Mouse (Mus musculus) cerebral cortex, adult 2 months (tissue): ENCODE data around the gene Blmh.

ENCODE experiments used
- WGBS: fragments of 180-500 bp; shearing (Covaris S2); methylation state at CpG from one replicate; pipeline ENCODE4 v1.1.7; 2018; 5-methylcytosine and 5-hydroxymethylcytosine counted together

Gene Blmh

GRCm38 (mm10) chr11:76924759-76925236, at the start of gene Blmh:
Gene Blmh, plus strand, starts transcription at chr11:76924809.
- WGBS = 37% methylated on average over 6 of the region's 6 CpGs

- 92% methylated on average over 5 of the region's 5 CpGs for WGBS
Observed at GRCm38 (mm10) chr11:76879816-76880215, 44.8 kb upstream of the Blmh start.

- 56% methylated on average over 5 of the region's 5 CpGs for WGBS
Observed at GRCm38 (mm10) chr11:76884451-76884850, 40.2 kb upstream of the Blmh start.

GRCm38 (mm10) chr11:76889339-76890164, 35.1 kb upstream of the Blmh start:
- 67% methylated on average over 10 of the region's 10 CpGs for WGBS

GRCm38 (mm10) chr11:76891171-76891570, 33.4 kb upstream of the Blmh start:
- WGBS = 88% methylated on average over 7 of the region's 7 CpGs

- 84% methylated on average over 4 of the region's 4 CpGs for WGBS
Observed at GRCm38 (mm10) chr11:76891738-76892349, 32.8 kb upstream of the Blmh start.

GRCm38 (mm10) chr11:76892972-76893371, 31.6 kb upstream of the Blmh start:
- WGBS = 81% methylated on average over 3 of the region's 3 CpGs

- WGBS = 36% methylated on average over 4 of the region's 4 CpGs
Observed at GRCm38 (mm10) chr11:76893570-76893969, 31.0 kb upstream of the Blmh start.

GRCm38 (mm10) chr11:76894240-76894639, 30.4 kb upstream of the Blmh start:
- 43% methylated on average over 5 of the region's 5 CpGs for WGBS

GRCm38 (mm10) chr11:76896360-76896759, 28.2 kb upstream of the Blmh start:
- WGBS = 84% methylated on average over 6 of the region's 6 CpGs

GRCm38 (mm10) chr11:76897126-76897525, 27.5 kb upstream of the Blmh start:
- WGBS = 71% methylated on average over 1 of the region's 1 CpGs

- 52% methylated on average over 3 of the region's 3 CpGs for WGBS
Observed at GRCm38 (mm10) chr11:76897871-76898270, 26.7 kb upstream of the Blmh start.

- 94% methylated on average over 3 of the region's 3 CpGs for WGBS
Observed at GRCm38 (mm10) chr11:76898751-76899150, 25.9 kb upstream of the Blmh start.

- WGBS = 63% methylated on average over 5 of the region's 5 CpGs
Observed at GRCm38 (mm10) chr11:76899758-76900738, 24.6 kb upstream of the Blmh start.

GRCm38 (mm10) chr11:76901579-76902361, 22.8 kb upstream of the Blmh start, which contains the start of gene Tmigd1:
Gene Tmigd1, plus strand, starts transcription at chr11:76902159.
- 77% methylated on average over 7 of the region's 7 CpGs for WGBS

GRCm38 (mm10) chr11:76904340-76904739, 20.3 kb upstream of the Blmh start:
- 89% methylated on average over 2 of the region's 2 CpGs for WGBS

GRCm38 (mm10) chr11:76908651-76909050, 16.0 kb upstream of the Blmh start:
- 79% methylated on average over 7 of the region's 7 CpGs for WGBS

- 22% methylated on average over 3 of the region's 3 CpGs for WGBS
Observed at GRCm38 (mm10) chr11:76911325-76912054, 13.1 kb upstream of the Blmh start.

GRCm38 (mm10) chr11:76912055-76912395, 12.6 kb upstream of the Blmh start:
- WGBS = 16% methylated on average over 7 of the region's 7 CpGs

GRCm38 (mm10) chr11:76914366-76914765, 10.2 kb upstream of the Blmh start:
- 56% methylated on average over 7 of the region's 7 CpGs for WGBS
